Mouse (Mus musculus): ENCODE measurements at regions not wholly inside any gene's neighbourhood (a gene's known extent, or its start where the extent isn't known, plus 50 kb on each side); places are given as distances from the start of the nearest gene placed in this dataset.

GRCm38 (mm10) chr13:71653939-71654467 is 309.5 kb downstream of the Irx1 start:
- DNase-seq (ENCODE audit: low read depth): no peak

- DNase-seq (ENCODE audit: low read depth): no peak
These were observed 310.1 kb downstream of the Irx1 start for GRCm38 (mm10) chr13:71653212-71653938.

- no peak for DNase-seq (ENCODE audit: low read depth)
These were observed 313.6 kb downstream of the Irx1 start for GRCm38 (mm10) chr13:71649876-71650275.

GRCm38 (mm10) chr13:71649031-71649430 is 314.5 kb downstream of the Irx1 start:
- DNase-seq (ENCODE audit: low read depth): peak; percentile 77

- no peak for DNase-seq (ENCODE audit: low read depth)
These were observed 332.1 kb downstream of the Irx1 start for GRCm38 (mm10) chr13:71631447-71631846.

GRCm38 (mm10) chr13:71617198-71617597 is 346.3 kb downstream of the Irx1 start:
- DNase-seq (ENCODE audit: low read depth): no peak

- no peak for DNase-seq (ENCODE audit: low read depth)
These were observed 350.9 kb downstream of the Irx1 start for GRCm38 (mm10) chr13:71612393-71613179.

- DNase-seq (ENCODE audit: low read depth): no peak
These were observed 381.0 kb downstream of the Irx1 start for GRCm38 (mm10) chr13:71582486-71582885.

- DNase-seq (ENCODE audit: low read depth): no peak
These were observed 397.6 kb downstream of the Irx1 start for GRCm38 (mm10) chr13:71565895-71566294.

- no peak for DNase-seq (ENCODE audit: low read depth)
These were observed 398.1 kb downstream of the Irx1 start for GRCm38 (mm10) chr13:71565388-71565787.

- DNase-seq (ENCODE audit: low read depth): no peak
These were observed 404.9 kb downstream of the Irx1 start for GRCm38 (mm10) chr13:71558477-71559215.

GRCm38 (mm10) chr13:71555471-71555870 is 408.1 kb downstream of the Irx1 start:
- DNase-seq (ENCODE audit: low read depth): no peak

- DNase-seq (ENCODE audit: low read depth): no peak
These were observed 413.4 kb downstream of the Irx1 start for GRCm38 (mm10) chr13:71550109-71550508.

- DNase-seq (ENCODE audit: low read depth): no peak
These were observed 414.2 kb downstream of the Irx1 start for GRCm38 (mm10) chr13:71549206-71549831.

- DNase-seq (ENCODE audit: low read depth): no peak
These were observed 425.3 kb downstream of the Irx1 start for GRCm38 (mm10) chr13:71538226-71538625.

- DNase-seq (ENCODE audit: low read depth): no peak
These were observed 430.6 kb downstream of the Irx1 start for GRCm38 (mm10) chr13:71532796-71533351.

- DNase-seq (ENCODE audit: low read depth): no peak
These were observed 434.0 kb downstream of the Irx1 start for GRCm38 (mm10) chr13:71529397-71530122.

GRCm38 (mm10) chr13:71517776-71518175 is 445.7 kb downstream of the Irx1 start:
- DNase-seq (ENCODE audit: low read depth): no peak

- DNase-seq (ENCODE audit: low read depth): no peak
These were observed 450.3 kb downstream of the Irx1 start for GRCm38 (mm10) chr13:71513204-71513603.

- no peak for DNase-seq (ENCODE audit: low read depth)
These were observed 455.5 kb downstream of the Irx1 start for GRCm38 (mm10) chr13:71507956-71508401.

Measured in gonadal fat pad, adult 2 months (tissue).